Mouse (Mus musculus): ENCODE measurements at regions not wholly inside any gene's neighbourhood (a gene's known extent, or its start where the extent isn't known, plus 50 kb on each side); places are given as distances from the start of the nearest gene placed in this dataset.

DNA sequence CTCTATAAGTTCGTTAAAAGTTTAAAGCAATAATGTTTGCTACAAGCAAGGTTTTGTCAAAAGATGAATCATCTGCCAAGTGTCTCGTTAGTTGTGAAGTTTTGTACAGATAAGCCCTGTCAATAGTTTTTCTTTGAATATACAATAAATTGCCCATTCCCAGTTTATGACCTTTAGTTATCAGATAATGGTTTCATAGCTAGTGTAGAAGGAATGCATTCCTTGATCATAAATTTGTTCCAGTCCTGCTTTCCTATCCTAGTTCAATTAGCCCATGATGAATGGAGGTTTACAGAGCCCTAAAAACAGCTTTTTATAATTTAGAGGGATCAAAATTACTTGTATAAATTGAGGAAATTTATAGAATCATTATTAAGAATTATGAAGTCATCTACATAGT lies 62.5 kb upstream of the Lrch2 start:
- no peak for DNase-seq (ENCODE audit: low spot score)

DNA sequence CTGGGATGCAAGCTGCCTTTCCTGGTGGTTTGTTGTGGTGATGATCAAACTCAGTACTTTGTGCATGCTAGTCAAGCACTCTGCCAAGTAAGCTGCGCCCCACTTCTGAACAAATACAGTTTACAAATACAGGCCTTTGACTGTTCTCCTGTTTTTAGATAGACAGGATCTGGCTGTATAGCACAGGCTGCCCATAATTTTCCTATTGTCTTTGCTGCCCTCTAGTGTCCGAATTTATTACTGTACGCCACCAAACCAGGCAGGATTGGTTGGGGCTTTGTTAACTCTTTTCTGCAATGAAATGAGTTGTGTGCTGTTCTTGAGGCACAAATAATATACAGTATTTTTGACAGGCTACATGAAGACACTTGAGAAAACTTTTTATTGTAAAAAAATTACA lies 54.8 kb upstream of the Lrch2 start:
- peak; percentile 30 for DNase-seq (ENCODE audit: low spot score)

Measured in urinary bladder, postnatal 25 days (tissue).